Mouse (Mus musculus) cerebellum, postnatal 36 days (tissue): ENCODE measurements around the gene Trim41.
A peak's percentile ranks its signal among the peaks of the same experiment; 100 is the strongest.
"Not testable (repeated sequence)": the region's sequence is repeated elsewhere in the genome, so short reads cannot be mapped to it uniquely, and the experiment has no call there.

Source experiments
- DNase-seq, 2 experiments: peaks; one replicate each; pipeline ENCODE4 v3.0.0; 2021 to 2022; ENCODE audit warnings: mixed read lengths in 2 of 2

Trim41 gene

DNA sequence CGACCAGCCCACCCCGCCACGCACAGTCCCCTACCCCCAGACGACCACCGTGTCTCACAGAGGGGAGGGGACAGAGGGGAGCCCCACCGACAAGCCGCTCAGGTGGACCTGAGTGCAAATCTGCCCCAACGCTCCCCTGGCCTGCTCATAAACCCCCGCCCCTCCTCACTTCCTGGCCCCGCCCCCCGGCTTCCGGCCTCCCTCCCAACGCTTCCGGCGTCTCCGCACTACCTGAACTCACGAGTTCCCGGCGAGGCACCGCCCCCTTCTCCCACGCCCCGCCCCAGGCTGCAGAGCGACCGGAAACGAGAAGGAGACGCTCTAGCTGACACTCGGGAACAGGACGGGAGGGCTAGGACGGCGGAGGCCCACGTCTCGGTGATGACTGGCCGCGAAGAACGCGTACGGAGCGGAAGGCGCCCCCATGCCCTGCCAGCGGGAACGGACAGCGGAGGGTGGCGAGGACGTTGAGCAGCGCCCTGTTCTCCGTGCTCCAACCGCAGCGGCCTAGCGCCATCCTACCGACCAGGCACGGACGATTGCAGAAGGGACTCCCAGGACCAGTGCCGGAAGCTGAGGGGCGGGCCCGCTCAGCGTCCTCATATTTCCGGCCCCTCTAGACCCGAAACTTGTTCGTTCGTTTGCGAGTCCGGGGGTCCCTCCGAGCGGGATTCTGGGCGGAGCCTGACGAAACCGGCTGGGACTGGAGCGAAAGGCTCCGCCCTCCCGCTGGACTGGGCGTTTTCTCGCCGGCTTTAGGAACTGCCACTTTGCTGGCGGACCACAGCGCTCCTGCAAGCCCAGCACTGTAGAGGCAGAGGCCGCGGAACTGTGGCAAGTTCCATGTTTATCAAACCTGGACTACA, at the start of gene Trim41:
Gene Trim41, minus strand, starts transcription at position 554 of the 866 bp plus-strand sequence.
- DNase-seq = peak; percentile 98 to 99

DNA sequence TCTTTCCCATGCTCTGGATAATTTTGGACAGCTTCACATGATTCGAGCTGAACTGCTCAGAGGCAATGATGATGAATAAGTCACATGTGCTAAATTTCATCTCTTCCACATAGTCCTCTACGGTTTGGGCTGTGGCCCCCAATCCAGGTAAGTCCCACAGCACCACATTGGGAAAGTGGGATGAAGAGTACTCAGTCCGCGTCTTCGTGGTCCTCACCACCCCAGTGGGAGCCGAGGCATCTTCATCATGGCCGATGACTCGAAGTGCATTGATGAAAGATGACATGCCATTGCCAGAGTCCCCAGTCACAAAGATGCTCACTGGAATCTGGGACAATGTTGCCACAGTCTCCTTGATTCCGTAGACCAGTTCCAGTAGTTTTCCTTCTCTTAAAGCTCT, 49.3 kb upstream of the Trim41 start:
- DNase-seq = no peak

DNA sequence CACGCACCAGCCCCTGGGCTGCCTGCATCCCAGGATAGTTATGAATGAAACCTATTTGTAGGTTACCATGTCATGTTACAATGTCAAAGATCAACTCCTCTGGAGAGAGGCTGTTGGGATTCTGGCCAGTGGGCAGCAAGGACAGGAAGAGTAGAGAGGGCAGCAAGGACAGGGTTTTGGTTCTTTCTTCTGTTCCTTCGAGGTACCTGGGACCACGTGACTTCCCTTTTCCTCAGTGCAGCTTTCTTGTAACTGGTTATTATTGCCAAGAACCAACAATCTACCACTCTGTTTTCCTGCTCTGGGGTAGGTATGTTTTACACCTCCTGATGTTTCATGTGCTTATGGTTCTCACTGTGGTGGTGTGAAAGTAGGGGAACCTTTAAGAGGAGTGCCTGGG, 46.7 kb upstream of the Trim41 start:
- DNase-seq = no peak

DNA sequence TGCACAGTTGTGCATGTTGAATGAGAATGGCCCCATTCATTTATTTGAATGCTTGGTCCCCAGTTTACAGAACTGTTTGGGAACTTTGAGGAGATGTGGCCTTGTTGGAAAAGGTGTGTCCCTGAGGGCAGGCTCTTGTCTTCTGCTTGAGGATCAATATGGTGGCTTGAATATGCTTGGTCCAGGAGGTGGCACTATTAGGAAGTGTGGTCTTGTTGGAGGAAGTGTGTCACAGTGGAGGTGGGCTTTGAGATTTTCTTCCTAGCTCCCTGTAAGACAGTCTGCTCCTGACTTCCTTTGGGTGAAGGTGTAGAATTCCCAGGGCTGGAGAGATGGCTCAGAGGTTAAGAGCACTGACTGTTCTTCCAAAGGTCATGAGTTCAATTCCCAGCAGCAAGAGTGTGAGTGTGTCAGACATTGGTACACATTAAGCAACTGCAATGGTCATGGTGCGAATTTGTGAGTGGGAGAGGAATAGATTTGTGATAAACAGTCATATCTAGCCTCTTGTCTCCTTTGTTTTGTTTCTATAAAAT, 45.7 kb upstream of the Trim41 start:
- DNase-seq = no peak

DNA sequence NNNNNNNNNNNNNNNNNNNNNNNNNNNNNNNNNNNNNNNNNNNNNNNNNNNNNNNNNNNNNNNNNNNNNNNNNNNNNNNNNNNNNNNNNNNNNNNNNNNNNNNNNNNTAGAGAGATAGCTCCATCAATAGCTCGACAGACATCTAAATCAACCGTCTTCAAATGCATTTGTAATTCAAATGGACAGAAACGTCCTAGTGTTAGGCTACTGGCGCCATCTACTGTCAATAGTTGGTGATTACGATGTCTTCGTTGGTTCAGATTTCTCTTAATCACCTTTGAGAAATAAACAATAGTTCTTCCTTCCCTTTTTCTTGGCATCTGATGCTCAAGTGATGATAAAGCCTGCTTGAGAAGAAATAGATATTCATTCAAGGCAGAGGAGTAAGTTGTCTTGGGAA, 41.9 kb upstream of the Trim41 start:
- DNase-seq = peak in 1 of 2 experiments; percentile 71

DNA sequence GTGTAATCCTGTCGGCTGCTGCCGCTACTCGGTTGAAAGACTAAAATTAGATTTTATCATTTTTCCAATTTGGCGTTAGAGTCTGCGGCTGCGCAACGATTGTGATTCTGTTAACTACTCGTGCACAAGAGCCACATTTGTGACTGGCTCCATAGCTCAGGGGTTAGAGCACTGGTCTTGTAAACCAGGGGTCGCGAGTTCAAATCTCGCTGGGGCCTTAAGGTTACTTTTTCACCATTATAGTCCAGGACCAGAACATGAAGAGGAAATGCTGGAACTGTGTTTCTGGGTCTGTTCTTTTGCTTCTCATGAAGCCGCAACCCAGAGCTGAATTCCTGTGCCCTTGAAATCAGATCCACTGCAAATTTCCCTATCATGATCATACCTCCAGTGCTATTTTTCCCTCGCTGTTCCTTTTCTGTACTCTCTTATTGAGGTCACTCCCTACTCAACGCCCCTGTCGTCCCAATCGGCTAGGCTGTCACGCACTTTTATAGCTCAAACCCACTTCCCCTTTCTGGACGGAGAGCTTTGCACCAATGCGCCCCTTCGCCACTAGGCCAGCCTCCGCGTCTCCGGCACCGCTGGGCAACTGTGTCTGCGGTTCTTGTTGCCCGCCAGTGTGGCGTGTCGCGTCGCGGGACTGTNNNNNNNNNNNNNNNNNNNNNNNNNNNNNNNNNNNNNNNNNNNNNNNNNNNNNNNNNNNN, 36.5 kb upstream of the Trim41 start:
- DNase-seq = peak; percentile 88 to 97

DNA sequence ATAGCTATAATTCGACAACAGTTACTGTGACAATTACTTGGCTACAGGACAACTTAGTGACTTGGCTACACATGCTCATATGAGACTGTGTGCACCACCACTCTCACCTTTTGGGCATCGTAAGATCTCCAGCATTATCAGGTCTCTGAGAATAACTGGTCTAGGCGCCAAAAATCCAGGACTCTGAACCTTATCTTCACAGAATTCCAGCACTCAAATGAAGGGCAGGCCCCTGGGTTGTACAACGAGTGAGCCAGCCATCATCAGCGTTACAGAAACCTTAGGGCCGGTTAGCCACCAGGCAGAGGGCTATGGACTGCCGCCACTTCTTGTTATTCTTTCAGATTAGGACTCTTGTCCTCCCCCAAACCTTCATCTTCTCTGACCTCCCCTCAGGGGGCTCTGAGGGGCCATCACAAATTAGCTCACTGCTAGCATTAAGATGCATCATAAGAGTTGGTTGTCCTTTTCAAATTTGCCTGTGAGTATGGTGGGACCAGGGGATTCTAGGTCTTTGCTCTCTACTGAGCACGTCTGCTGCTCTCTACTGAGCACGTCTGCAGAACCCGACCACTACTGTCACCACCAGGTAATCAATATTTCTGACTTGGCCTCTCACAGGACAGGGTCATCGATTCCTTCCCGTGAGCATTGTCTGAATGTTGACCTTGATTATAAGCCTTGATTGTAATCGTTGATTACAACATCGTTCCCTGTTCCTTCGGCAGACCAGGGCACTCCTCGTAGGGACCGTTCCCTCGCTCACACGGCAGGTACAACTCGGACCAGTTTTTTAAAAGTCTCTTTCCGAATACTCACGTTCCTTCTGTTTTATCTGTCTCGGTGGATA, 35.7 kb upstream of the Trim41 start:
- DNase-seq = no peak

DNA sequence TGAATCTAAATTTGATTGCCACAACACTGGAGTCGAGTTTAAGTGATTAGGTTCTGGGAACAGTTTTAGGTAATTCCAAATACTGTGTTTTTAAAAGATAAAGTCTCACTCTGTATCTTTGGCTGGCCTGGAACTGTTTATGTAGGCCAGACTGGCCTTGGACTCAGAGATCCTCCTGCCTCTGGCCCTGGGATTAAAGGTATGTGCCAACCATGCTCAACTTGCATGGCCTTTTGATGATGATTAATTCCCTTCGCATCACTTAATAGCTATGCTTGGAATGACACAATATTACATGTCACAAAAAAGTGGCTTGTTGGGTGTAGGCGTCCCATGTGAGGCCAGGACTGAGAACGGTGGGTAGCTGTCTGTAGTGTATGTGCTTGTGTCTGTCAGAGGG, 35.0 kb upstream of the Trim41 start:
- DNase-seq = no peak

DNA sequence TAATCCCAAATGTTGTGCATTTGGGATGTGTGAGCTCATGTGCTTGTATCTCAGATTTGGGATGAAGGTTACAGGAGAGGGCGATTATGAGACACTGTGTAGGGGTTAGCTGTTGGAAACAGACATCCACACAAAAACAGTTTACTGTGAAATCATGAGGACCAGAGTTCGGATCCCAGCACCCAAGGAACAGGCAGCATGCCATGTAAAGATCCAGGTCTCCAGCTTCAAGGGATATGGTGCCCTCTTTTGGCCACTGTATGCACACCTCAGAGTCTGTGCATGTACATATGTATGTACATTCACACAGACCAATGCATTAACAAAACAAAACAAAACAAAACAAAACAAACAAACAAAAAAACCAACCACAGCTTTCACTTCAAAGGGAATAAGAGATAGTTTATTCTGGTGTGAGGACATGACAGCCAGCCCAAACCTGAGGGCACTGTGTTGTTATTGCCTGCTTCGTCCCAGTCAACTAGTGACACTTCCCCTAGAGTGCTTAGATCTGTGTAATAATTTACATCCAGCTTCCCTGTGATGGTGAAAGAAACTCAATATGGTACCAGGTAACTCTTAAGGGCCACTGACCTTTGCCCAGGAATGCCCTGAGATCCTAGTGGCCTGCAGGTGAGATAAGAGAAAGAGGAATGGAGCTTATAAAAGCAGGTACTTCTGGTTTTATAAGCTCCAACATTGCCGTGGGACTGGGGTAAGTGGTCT, 34.3 kb upstream of the Trim41 start:
- no peak for DNase-seq

DNA sequence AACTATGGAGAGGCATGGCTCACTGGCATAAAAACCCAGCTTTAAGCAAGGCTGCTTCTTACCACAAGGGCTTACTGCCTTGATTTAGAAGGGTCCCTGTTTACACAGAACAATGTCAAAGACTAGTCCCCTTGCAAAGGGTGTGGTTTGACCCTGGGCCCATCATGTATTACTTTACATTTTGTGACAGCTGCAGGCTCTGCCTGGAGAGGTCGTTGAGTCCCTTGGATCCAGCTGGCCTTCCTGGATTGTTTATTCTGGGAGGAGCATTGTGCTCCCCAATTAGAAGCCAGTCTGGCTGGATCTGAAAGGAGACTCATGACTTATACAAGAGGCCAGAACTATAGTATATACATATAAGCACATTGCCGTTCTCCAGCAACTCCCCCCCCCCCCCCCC, 33.1 kb upstream of the Trim41 start:
- DNase-seq = no peak

DNA sequence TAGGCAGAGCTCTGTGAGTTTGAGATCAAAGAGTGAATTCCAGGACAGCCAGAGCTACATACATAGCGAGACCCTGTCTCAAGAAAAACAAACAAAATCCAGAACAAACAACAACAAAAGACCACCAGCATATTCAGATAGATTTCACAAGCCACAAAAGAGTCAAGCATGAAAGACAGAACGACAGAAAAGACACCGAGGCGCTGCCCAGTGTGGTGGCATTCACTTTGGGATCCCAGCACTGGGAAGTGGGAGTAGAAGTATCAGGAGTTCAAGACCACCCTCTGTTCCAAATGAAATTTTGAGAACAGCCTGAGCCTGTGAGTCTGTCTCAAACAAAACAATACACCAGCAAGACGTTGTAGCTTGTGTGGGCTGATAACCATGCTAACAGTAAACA, 29.7 kb upstream of the Trim41 start:
- no peak for DNase-seq

DNA sequence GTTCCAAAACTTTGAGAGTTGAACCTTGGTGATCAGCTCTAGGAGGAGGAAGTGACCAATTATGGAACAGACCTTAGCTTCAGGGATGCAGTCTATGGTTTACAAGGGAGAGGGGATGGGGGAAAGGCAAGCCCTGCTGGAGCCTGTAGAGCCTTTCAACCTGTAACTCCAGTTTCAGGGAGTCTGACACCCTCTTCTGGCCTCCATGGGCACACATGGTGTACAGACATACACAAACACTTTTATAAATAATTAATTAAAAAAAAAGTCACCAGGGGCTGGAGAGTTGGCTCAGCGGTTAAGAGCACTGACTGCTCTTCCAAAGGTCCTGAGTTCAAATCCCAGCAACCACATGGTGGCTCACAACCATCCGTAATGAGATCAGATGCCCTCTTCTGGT, 29.2 kb upstream of the Trim41 start:
- DNase-seq = not testable (repeated sequence)

DNA sequence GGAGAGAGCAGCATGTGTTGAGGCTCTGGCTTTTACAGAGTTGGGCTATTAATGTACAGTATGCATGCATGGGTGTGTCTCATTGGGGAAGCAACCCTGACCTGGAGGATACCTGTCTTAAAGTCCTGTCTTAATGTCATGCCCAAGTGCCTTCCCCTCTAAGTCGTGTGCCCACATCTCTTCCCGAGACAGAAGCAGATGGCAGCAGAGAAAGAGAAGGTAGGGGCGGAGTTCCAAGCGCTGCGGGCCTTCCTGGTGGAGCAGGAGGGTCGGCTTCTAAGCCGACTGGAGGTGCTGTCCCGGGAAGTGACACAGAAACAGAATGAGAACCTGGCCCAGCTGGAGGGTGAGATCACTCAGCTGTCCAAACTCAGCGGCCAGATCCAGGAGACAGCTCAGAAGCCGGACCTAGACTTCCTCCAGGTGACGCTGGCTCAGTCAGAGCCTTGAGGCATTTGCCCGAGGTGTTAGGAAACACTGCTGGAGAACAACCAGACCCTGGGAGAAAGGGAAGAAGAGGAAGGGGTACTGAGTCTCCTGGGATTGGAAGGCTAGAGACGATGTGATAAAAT, 28.2 kb upstream of the Trim41 start:
- DNase-seq = no peak

DNA sequence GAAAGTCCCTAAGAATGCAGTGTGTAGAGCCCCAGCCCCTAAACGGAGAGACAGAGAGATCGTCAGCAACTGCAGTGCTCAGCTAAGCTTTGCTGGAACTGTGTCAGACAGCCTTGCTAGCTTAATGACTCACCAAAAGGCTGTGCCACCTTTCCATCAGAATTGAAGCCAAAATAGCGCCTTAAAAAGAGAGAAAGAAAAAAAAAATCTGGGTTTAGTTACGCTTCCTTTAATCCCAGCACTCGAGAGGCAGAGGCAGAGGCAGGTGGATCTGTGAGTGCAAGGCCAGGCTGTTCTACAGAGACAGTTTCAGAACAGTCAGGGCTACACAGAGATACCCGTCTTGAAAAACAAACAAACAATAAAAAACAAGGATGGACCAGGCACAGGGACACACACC, 27.2 kb upstream of the Trim41 start:
- no peak for DNase-seq

DNA sequence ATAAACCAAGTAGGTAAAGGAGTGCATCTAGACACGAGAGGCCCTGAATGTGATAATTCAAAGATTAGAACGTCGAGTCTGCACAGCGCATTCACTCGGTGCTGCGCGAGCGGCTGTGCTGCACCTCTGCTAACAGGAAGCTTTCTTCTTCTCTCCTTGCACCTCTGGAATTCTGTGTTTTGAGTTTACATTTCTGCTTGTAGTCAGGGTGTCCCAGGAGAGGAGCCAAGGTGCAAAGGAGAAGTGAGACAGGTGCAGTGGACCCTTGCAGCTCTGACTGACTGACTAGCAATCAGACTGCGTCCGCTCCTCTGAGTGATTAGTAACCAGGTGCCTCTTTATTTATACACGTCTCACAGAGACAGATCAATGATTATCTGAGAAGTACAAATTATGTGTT, 26.0 kb upstream of the Trim41 start:
- DNase-seq = no peak

DNA sequence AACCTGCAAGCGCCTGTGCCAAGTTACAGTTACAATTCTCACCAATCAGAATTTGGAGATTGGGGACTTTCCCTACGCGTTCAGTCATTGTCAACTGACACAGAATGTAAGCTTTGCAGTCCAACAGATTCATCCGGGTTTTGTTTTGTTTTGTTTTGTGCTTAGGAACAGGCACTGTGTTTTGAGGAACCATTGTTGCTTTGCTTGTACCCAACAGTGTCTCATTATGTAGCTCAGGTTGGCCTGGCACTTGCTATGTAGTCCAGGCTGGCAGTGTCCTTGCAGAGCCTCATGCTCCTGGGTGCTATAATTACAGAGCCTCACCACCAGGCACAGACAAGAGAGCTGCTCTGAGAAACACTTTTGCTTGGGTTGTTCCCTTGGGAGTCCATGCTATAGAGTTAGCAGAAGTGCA, 25.2 kb upstream of the Trim41 start:
- DNase-seq = no peak

DNA sequence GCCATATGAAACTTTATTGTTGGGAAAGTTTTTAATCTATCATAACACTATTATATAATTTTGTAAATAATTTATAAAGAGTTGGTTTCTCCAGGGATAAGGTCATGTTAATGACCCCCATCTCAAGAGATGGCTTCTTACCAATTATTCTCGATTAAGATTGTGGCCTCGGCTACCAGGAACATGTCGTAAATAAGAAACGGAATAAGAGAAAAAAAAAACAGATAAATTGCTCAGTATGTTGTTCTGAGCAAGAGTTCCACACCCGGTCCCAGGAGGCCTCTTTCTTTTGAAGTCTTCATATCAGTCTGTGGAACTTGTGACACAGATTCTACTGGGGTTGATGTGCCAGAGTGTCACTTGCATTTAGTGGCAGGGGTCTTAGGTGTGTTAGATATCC, 24.1 kb upstream of the Trim41 start:
- DNase-seq = no peak

DNA sequence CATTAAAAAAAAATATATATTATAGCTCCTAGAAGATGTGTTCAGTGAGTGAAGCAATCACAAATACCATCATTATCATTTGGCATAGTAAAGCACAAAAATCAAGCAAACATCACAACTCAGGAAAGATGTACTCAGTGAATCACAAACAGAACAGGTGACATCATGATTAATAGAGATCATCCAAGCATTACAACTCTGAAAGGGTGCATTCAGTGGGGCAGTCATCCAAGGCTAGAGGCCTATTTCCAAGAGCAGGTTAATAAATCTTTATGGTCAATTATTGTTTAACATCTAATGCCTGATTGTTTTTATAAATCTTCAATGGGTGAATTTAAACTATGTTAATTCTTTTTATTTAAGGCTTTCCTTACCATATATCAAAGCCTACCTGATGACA, 23.7 kb upstream of the Trim41 start:
- DNase-seq = no peak

DNA sequence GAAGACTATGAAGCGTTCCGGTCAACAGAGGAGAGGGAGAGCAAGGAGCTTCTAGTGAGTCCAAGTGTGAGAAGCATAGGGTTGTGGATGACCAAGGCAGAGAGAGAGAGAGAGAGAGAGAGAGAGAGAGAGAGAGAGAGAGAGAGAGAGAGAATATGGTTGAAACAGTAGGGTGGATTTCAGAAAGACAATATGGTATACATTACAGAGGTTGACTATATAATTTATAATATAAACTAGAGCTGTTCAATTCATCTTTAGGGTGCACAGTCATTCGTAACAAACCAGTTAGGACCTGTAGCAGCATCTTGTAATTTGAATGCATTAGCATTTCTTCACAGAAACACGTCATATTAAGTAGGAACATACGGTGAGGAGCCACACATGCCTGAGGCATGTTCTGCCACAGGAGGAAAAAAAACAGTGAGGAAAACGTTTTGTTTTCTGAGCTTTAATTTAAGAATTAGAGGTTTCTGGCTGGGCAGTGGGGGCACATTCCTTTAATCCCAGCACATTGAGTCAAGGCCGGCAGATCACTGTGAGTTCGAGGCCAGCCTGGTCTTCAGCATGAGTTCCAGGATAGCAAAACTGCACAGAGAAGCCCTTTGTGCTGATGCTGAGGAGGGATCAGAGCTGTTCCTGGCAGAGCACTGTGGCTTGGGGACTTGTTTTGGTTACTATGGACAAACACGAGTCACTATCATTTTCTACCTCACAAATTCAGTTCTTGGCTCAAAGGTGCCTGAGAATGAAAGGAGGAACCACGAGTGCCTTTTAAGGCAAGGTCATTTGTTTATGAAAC, 21.9 kb upstream of the Trim41 start:
- no peak for DNase-seq

DNA sequence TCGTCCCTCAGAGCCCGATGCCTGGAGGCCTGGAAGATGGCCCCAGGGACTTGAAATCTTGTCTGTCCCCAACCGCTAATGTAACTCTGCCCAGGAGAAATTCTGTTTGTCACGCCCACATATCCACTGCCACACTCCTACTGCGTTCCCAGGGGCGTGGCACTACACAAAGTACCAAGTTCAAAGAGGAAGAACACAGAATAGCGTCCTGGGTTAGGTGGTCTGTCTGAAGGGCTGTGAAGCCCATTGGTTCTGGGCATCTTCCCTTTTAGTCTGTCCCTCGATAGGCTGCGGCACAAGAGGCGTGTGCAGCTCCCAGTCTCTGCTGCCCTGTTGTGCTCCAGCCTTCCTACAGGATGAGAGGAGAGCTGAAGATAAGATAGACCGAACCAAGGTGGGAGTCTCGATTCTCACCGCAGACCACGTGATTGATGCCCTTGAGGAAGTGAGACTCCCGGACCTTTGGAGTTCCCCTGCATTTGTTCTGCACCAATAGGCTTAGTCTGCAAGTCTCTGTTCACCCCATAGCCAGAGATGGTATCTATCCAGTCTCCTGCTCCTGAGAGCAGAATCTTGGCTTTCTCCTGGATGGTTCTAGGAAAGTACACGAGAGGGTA, 21.1 kb upstream of the Trim41 start:
- no peak for DNase-seq
